26 mouse cellular contexts compared by ENCODE assay signal in the genomic region with DNA sequence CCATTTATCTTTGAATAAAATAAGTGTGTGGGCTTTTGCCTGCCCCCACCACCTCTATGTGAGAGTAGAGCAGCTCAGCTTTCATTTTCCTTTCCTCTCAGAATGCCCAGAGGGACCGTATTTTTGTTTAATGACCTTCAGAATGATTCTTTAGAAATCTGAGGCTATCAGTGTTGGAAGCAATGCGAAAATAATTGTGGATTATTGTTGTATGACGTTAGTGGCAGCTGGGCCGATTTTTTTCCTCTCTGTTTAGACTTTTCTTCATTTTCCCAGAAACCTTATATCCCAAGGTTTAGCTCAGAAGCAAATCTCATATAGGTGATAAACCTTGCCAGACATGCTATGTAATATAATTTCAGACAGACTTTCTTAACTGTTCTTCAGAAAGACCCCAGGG. TPM values are rescaled to one million over a fixed set of nuclear protein-coding genes. Genes with fewer than 3 reads are reported as not detected.
"Had no signal": no experiment of that assay in that cellular context is flagged by ENCODE, and none has a peak within 500 bp of the region (broad histone marks: within the 10 kb centered on the region; RNA-seq: fewer than 3 reads in every experiment).

No protein-coding gene starts in this region.

- H3K9ac ChIP-seq: limb, embryonic 15.5 days; liver, embryonic 14.5 days; liver, postnatal 0 days; lung, embryonic 14.5 days; midbrain, embryonic 13.5 days; neural tube, embryonic 13.5 days had no signal

- H3K36me3 ChIP-seq: limb, embryonic 15.5 days; midbrain, embryonic 10.5 days; midbrain, embryonic 13.5 days; neural tube, embryonic 13.5 days had no signal

- H3K4me1 ChIP-seq: limb, embryonic 15.5 days; midbrain, embryonic 10.5 days; midbrain, embryonic 13.5 days; neural tube, embryonic 13.5 days had no signal

- DNase-seq: kidney, adult 11 months; kidney, adult 9 months; kidney, postnatal 25 days; layer of hippocampus, adult 9-11 months; liver, postnatal 0 days; lung, embryonic 14.5 days; thymus, adult 18-20 months; thymus, postnatal 36 days had no signal

- H3K4me3 ChIP-seq: layer of hippocampus, adult 2 months; left cerebral cortex, adult 2 months; limb, embryonic 15.5 days; midbrain, embryonic 10.5 days; midbrain, embryonic 13.5 days; myocyte; neural tube, embryonic 13.5 days had no signal

- H3K27ac ChIP-seq: layer of hippocampus, adult 2 months; left cerebral cortex, adult 2 months; limb, embryonic 15.5 days; liver, embryonic 14.5 days; macrophage; midbrain, embryonic 10.5 days; midbrain, embryonic 13.5 days; neural tube, embryonic 13.5 days had no signal

- ATAC-seq: liver, postnatal 0 days; lung, postnatal 0 days; midbrain, embryonic 13.5 days; midbrain, embryonic 16.5 days had no signal

- H3K9me3 ChIP-seq: limb, embryonic 15.5 days; midbrain, embryonic 10.5 days; midbrain, embryonic 13.5 days; neural tube, embryonic 13.5 days had no signal

- H3K27me3 ChIP-seq: limb, embryonic 15.5 days; midbrain, embryonic 13.5 days; neural tube, embryonic 13.5 days had no signal

- H3K4me2 ChIP-seq: limb, embryonic 15.5 days; liver, embryonic 11.5 days; lung, embryonic 14.5 days; midbrain, embryonic 13.5 days; neural tube, embryonic 13.5 days had no signal

RNA-seq across cellular contexts. Expression of a gene that starts 25.2 kb away (rescaled TPM):
- polyA plus RNA-seq: kidney, embryonic 16.5 days; large intestine, adult 2 months; limb, embryonic 15.5 days; liver, embryonic 11.5 days; liver, embryonic 14.5 days; liver, postnatal 0 days; lung, embryonic 14.5 days; lung, postnatal 0 days; macrophage; midbrain, embryonic 10.5 days; midbrain, embryonic 13.5 days; midbrain, embryonic 16.5 days; myocyte; neural tube, embryonic 13.5 days; small intestine, adult 2 months; spleen, adult 2 months; stomach, embryonic 16.5 days; urinary bladder, adult 2 months had no signal
